Mouse (Mus musculus): ENCODE measurements around the gene Muc4.

- TF ChIP-seq CTCF (IDR thresholded peaks at IDR 0.05; ENCODE audit: borderline replicate concordance, control insufficient read depth, extremely low read depth, insufficient read depth, low read length, poor library complexity) (no peak), POLR2A (IDR thresholded peaks at IDR 0.05; ENCODE audit: control insufficient read depth, extremely low read depth, insufficient read depth, low read length, poor library complexity) (no peak)
Measured at GRCm38 (mm10) chr16:32766904-32767303, 31.2 kb downstream of the Muc4 start.

All from thymus, adult 2 months (tissue).